Mouse (Mus musculus): ENCODE results near the gene Irak4.

- TF ChIP-seq GATA1 (IDR thresholded peaks at IDR 0.05; ENCODE audit: low read length) = no peak
- no peak for TF ChIP-seq TAL1 (IDR thresholded peaks at IDR 0.05; ENCODE audit: low read length)
These were observed 49.0 kb upstream of the Irak4 start for GRCm38 (mm10) chr15:94494445-94494844.
